Mouse (Mus musculus): ENCODE data around the gene Dst.
"Not testable (repeated sequence)": the region's sequence is repeated elsewhere in the genome, so short reads cannot be mapped to it uniquely, and the experiment has no call there.

The Dst gene

GRCm38 (mm10) chr1:34033052-34033451 is 125.0 kb downstream of the Dst start:
- no peak for DNase-seq

- no peak for DNase-seq
Observed at GRCm38 (mm10) chr1:34033478-34033877, 125.5 kb downstream of the Dst start.

GRCm38 (mm10) chr1:34033958-34034357 is 125.9 kb downstream of the Dst start:
- no peak for DNase-seq

- DNase-seq, result no peak
Observed at GRCm38 (mm10) chr1:34036111-34036510, 128.1 kb downstream of the Dst start.

GRCm38 (mm10) chr1:34038571-34038970 is 130.5 kb downstream of the Dst start:
- no peak for DNase-seq

GRCm38 (mm10) chr1:34040049-34040448 is 132.0 kb downstream of the Dst start:
- no peak for DNase-seq

- DNase-seq, result no peak
Observed at GRCm38 (mm10) chr1:34040901-34041721, 133.1 kb downstream of the Dst start.

GRCm38 (mm10) chr1:34042299-34042698 is 134.3 kb downstream of the Dst start:
- no peak for DNase-seq

- DNase-seq, result no peak
Observed at GRCm38 (mm10) chr1:34043327-34043726, 135.3 kb downstream of the Dst start.

- DNase-seq, result no peak
Observed at GRCm38 (mm10) chr1:34043836-34044550, 136.0 kb downstream of the Dst start.

- DNase-seq, result no peak
Observed at GRCm38 (mm10) chr1:34044675-34045074, 136.7 kb downstream of the Dst start.

- DNase-seq, result peak in 1 of 2 experiments; percentile 12
Observed at GRCm38 (mm10) chr1:34047285-34047684, 139.3 kb downstream of the Dst start.

- no peak for DNase-seq
Observed at GRCm38 (mm10) chr1:34051251-34051650, 143.2 kb downstream of the Dst start.

GRCm38 (mm10) chr1:34052422-34052821 is 144.4 kb downstream of the Dst start:
- DNase-seq, result no peak

- no peak for DNase-seq
Observed at GRCm38 (mm10) chr1:34054970-34055369, 146.9 kb downstream of the Dst start.

GRCm38 (mm10) chr1:34056658-34057057 is 148.6 kb downstream of the Dst start:
- DNase-seq, result no peak

GRCm38 (mm10) chr1:34059231-34059630 is 151.2 kb downstream of the Dst start:
- no peak for DNase-seq

GRCm38 (mm10) chr1:34060446-34060845 is 152.4 kb downstream of the Dst start:
- peak; percentile 42 to 56 for DNase-seq

GRCm38 (mm10) chr1:34061078-34061477 is 153.1 kb downstream of the Dst start:
- DNase-seq, result peak; percentile 86 to 90

GRCm38 (mm10) chr1:34061860-34062259 is 153.8 kb downstream of the Dst start:
- no peak for DNase-seq

GRCm38 (mm10) chr1:34063943-34064342 is 155.9 kb downstream of the Dst start:
- DNase-seq, result no peak

- DNase-seq, result no peak
Observed at GRCm38 (mm10) chr1:34065551-34066048, 157.6 kb downstream of the Dst start.

GRCm38 (mm10) chr1:34066401-34066800 is 158.4 kb downstream of the Dst start:
- DNase-seq, result not testable (repeated sequence)

- peak in 1 of 2 experiments; percentile 43 for DNase-seq
Observed at GRCm38 (mm10) chr1:34068341-34068740, 160.3 kb downstream of the Dst start.

All from kidney, postnatal 36 days (tissue).